Mouse (Mus musculus) layer of hippocampus, adult 9-11 months (tissue): Measurements from ENCODE around the gene Gpr171.
"Not testable (repeated sequence)": the region's sequence is repeated elsewhere in the genome, so short reads cannot be mapped to it uniquely, and the experiment has no call there.

ENCODE experiments used
- DNase-seq: peaks from one replicate; pipeline ENCODE4 v3.0.0; 2022

Gene Gpr171

DNA sequence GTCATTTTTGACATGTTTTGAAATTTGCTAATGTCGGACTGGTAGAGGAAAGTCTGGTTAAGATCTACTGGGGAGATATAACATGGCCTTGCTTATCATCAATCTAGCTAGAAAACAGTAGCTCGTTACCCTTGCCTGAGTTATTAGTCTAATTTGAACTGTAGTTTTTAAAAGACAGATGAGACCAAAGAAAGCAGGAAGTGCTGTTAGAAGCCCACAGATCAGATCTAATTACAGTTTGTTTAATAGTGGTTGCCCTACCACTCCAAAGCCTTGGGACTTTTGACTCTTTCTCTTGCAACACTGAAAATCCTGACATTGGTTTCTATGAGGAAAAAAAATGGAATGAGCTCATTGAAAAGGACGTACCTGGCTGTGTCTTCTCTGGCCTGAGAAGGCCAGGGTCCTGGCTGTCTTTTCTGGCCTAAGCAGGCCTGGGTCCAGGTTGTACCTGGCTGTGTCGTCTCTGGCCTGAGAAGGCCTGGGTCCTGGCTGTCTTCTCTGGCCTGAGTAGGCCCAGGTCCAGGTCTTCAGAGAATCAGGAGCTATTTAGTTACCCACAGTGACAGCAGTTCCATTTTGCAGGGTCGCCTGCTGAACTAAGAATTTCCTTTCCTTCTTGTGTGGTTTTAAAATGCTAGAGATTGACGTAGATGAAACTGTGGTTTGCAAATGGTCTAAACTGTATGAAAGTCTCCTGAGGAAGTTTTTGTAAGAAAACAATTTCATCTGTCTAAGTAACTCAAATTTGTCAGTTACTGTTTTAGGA is at the start of gene Gpr171:
Gene Gpr171, minus strand, starts transcription at position 604 of the 769 bp plus-strand sequence.
- no peak for DNase-seq

DNA sequence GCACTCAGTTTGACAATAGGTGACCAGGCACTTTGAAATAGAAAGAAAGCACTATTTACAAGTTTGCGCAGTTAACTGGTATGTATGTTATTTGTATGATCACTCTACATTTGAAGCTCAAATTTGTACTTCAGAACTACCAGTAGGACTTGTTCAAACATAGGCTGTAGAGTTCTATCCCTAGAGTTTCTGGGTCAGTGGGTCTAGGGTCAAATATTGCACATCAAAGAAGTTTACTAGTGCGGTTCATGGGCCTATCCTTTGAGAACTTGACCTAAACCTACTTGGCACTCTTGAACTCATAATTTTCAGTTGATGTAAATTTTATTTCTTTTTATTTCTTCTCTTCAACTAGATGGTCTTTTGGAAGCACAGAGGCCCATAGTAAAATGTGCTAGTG is 49.0 kb upstream of the Gpr171 start:
- no peak for DNase-seq

DNA sequence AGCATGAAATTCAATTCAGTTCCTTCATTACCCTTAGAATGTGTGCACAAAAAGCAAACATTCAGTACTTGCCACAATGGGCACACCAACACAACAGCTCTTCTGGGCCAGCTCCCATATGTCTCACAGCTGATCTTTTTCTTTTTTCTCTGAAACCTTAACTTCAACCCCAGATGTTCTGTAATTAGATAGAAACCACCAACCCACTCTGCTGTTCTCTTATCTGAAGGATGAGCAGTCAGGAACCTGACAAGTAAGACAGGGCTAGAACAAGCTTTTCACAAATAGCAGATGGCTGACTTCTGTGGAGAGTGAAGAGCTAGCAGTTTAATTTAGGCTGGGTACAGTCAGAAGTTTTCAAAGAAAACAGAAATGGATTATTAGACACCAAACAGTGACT is 48.0 kb upstream of the Gpr171 start:
- DNase-seq, result peak; percentile 38

DNA sequence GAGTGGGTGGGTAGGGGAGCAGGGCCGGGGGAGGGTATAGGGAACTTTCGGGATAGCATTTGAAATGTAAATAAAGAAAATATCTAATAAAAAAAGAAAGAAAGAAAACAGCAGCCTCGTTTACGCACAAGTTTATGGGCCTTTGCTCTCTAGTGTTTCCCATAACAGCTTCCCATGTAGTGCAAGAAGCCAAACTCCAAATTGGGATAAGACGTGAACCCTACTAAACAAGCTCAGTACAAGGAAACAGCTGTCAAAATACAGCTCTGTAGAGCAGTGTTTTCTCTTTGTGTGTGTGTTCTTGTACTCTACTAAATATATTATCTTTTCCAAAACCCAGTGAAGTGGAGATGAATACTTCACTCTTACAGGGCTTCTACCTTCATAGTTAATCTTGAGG is 43.6 kb upstream of the Gpr171 start:
- DNase-seq, result no peak

DNA sequence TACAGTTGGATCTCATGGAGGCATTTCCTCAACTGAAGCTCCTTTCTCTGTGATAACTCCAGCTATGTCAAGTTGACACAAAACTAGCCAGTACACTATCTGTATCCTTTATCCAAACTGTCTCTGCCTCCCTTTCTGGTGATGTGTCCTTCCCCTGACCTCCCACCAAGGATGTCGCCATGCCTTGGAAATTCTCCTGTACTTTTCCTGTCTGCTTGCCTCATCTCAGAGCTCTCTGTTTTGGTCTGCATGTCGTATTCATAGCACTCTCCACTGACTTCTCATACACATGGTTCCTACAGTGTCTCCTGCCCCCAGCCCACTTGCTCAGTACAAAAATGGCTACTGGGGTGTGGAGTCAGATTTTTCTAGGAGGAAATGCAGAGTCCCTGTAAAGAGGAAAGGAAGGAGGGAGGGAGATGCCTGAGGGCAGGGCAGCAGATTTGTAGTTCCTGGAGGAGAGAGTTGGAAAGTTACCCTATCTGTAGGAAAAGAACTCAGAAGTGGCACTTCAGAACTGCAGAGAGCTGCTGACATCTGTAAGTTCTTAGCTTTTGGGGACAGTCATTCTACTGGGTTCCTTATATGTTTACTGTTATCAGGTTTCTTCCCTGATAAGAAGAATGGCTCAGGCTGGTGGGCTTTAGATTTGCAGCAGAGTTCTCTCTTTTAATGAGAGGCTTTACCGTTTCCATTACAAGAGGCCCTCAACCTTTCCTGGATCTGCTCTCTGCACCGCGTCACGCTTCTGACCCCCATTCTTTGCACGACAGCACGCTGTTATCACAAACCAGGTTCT is 40.1 kb upstream of the Gpr171 start:
- DNase-seq, result no peak

DNA sequence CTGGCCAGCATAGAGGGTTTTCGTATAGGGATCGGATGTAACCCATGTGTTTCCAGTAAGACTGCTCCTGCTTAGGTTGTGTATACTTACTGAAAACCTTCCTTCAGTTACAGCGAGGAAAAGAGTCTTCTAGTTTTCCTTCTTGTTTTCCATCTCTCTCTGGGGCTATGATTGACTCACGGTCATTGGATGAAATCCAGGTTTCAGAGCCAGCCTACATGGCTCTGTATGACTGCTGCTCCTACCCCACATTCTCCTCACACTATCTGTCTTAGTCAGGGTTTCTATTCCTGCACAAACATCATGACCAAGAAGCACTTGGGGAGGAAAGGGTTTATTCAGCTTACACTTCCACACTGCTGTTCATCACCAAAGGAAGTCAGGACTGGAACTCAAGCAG is 39.3 kb upstream of the Gpr171 start:
- not testable (repeated sequence) for DNase-seq

DNA sequence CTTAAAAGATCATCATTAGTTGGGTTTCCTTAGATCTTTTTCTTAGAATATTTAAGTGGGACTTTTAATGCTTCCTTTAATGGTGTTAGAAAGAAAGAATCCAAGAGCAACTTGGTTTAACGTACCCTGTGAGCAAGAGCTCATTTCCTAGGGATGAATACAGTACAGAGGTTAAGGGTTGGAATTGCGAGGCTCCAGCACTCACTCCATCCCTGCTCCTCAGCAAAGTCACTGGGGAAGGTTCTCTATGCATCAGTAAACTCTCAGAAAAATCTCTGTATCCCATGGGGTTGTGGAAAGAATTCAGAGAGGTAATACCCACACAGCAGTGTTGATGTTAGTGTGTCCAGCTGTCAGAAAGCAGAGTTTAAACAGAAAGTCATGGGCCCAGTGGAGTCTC is 38.5 kb upstream of the Gpr171 start:
- no peak for DNase-seq

DNA sequence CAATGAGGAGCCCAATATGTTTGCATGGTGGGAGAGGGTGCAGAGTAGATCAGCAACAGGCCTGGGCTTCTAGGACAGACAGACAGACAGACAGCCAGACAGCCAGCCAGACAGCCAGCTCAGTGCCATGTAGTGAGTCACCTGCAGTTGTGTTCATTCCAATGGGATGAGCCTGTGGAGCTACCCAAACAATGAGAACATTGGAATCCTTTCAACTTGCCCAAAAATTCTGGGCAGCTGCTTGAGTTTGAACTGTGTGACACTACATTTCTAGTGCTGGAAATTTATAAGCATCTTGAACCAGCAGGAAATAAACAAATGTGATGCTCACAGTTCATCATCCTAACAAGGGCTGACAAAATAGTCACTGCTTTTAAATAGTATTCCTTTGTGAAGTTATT is 38.0 kb upstream of the Gpr171 start:
- no peak for DNase-seq

DNA sequence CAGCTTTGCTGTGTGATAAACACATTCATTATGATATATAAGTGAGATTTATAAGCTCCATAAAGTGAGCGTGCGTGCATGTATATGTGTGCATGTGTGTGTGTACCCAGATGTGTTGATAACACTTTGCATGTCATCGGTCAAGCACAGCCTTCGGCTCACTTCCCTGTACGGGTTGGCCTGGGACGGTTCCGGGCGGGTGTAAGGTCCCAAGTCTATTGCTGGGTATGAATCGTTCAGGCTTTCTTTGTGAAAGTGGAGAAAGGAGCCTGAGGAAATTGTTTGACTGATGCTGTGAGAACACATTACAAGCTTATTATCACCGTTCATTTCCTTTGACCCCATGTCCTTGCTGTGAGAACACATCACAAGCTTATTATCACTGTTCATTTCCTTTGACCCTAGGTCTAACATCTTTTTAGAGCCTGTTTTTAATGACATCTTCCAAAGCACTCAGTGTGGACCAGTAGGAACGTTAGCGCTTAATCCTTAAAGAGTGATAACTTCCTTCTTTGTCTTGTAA is 37.4 kb upstream of the Gpr171 start:
- DNase-seq, result no peak

DNA sequence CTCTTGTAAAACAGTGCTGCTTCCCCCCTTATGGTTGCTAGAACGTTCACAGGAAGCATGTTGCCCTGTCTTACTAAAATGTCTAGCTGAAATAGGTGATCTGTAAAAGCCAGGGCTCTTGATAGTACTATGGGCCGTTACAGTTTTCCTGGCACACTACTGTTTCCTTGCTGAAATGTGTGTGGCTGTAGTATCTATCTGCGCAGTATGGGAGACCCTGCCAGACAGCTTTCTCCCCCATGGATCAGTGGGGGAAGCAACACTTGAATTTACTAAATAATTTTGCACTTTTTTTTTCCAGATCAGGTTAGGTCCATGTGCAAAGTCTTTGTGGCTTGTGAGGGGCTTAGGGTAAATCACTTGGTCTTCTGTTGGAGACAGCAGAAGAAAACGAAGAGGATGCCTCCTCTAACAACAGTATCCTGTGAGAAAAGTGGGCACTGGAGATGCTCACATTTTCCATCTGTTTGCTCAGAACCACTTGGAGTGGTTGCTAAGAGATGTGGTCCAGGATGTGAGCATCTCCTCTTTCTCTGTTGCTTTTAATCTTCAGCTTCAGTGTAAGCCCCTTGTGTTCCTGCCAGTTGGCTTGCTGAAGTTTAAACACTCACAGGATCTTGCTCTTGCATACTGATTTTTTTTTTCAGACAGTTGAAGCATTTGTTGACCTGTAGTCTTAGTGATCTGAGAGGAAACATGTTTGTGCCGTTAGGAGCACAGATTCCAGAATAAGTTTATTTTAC is 34.5 kb upstream of the Gpr171 start:
- DNase-seq, result peak; percentile 23

DNA sequence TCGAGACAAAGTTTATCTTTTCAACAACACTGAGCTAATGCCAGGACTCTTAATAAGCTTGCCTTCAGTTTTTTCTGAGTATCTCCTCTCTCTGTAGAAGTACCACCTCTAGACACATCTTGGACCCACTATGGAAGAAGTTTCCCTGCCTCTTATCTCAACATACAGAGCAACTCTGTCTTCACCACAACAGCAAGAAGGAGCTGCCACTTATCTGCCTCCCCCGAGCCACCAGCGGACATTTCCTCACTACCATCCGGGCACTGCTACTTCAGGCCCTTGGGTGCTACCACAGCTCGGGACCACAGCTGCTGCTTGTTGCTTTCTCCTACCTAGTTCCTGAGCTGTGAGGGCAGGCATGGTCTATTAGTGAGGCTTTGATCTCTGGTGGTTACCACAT is 31.6 kb upstream of the Gpr171 start:
- DNase-seq, result no peak

DNA sequence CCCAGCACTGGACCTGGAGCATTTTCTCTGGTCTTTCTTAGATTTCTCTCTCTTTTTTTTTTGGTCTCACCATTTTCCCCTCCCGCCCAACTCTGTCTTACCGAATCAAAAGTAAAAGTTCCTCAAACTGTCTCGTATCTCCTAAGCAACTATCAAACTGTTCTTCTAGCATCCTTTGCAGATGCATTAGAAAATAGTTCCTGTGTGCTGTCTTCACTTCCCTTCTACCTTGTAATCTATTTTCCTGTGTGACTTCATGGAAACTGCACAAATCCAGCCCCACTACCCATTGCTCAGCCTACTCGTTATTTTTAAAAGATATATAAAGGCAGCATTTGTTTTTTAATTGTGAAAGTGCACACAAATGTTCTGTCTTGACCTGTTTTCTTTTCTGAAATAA is 30.3 kb upstream of the Gpr171 start:
- no peak for DNase-seq

DNA sequence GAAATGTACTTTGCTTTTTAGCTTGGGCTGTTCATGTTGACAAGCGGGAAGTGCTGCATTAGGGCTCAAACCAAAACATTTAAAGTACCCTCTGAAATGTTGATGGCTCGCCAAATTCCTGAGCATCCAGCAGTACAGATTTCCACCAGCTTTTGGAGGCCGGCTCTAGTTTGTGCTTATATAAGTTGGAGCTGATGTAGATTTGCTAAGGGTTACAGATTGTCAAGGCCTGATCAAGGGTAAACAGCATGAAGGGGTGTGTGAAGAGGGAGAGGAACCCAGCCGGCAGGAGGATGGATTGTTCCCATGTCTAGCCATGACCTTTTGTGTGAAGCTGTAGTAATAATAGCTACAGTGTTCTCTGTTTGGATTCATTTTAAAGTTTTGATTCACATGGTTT is 29.5 kb upstream of the Gpr171 start:
- DNase-seq, result no peak

DNA sequence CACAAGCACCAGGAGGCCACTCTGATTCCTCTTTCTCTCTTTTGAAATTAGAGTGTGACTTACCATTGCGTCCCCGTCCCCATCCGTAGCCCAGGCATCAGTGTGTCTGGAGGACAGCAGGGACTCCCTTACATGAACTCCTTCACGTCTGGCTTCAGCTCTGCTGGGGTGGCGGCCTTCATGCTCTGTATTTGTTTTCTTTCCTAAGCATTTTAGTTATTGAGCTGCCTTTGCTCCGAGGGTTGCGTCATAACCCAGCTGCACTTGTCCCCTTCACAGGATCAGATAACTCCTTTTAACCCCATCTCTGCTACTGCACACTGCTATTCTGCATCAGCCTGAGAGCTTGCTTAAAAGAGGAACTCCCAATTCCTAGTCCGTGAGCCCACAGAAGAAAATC is 28.8 kb upstream of the Gpr171 start:
- peak; percentile 14 for DNase-seq

DNA sequence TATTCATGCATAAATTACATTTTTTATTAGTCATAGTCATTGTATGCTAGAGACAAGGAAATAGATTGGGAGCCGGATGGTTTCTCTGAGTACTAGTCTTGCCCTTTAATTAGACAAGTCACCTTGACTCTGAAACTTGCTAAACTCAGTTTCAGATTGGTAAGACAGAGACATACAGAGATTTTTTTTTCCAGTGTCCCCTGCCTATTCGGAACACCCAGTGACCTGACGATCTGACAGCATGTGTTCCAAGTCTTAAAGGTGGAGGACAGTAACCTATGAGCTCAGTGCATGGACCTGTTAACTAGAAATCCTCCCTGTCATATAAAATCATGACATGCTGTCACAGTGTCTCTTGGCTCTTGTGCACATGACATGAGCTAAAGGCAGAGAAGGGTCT is 27.9 kb upstream of the Gpr171 start:
- no peak for DNase-seq

DNA sequence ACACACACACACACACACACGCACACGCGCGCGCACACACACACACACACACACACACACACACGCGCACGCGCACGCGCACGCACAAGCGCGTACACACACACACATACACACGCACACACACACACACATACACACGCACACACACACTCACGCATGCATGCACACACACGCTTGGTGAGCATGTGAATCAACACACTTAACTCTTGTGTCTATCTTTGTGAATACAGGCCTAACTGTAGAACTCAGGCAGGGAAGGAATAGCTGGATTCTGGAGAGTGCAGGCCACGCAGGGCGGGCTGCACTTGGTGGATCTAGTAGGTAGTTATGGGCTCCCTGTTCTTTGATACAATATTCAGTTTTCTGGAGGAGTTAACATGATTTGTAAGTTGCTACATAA is 27.1 kb upstream of the Gpr171 start:
- no peak for DNase-seq

DNA sequence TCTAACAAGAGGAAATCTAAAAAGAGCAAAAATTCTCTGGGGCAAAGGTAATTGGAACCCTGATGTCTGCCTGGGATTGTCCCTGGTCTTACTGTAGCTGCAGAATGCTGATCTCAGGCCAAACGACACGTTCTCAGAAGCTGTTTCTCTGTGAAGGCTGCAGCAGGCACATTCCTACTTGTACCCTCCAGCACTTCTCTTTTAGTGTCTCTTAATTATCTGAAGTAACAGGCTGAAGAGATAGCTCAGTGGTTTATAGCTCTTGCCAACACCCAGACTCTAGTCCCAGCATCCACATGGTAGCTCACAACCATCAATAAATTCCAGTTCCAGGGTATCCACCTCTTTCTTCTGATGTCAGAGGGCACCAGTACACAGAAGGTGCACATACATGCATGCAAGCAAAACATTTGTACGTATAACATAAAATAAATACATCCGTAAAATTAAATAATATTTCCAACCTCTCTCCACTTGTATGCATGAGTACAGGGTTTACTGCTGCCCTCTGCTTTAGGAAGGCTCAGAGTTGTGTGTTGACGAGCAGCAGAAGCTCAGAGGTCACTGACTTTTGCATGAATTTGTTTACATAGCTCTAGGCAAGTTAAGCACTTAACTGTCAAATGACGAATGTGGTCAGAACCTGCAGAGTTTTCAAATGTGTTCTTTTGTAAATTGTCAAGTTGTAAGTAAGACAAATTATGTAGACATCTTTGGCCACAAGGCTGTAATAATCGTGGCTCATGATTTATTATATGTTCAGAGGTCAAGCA is 24.3 kb upstream of the Gpr171 start:
- DNase-seq, result no peak

DNA sequence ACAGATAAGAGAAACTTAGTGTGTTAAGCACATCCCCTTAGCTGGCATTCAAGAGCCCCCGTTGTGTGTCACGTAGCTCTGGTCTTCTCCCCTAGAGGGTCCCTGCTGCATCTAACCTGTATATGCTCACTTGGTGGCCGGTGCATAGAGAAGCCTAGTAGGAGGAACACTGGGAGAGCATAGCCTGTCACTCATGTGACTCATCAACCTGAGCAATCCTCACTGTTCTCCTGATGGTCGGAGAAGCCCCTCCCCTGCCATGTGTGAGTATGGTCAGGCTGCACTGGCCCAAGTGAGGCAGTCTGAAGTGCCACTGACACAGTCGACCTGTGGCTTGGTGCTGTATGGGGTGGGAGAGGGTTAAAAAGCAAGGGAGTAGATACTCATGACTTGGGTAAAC is 23.4 kb upstream of the Gpr171 start:
- DNase-seq, result no peak

DNA sequence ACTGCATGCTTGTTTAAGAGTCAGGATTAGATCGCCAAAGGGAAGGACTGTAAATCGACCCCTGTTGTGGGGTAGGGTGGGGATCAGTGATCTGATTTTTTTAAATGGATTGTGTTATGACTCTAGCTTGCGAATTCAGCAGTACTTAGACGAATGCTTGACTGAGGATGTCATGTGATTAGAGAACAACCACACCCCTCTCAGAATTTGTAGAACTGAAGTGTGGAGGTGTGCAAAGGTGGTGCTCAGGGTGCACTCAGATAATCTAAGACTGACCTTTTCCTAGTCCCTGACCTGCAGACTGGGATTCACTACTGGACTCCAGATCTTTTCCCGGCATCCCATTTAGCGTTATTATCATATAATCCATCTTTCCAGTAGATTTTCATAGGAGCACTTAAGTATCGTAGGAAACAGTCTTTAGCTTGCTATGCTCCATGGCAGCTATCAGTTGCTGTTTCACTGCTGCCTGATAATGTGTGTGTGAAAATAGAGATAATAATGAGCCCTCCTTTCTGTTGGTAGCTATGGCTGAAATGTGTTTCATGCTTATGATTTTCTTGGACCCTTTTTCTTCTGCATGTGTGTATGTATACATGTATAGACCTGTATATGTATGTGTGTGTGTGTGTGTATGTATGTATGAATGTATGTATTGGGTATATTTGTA is 20.3 kb upstream of the Gpr171 start:
- no peak for DNase-seq

DNA sequence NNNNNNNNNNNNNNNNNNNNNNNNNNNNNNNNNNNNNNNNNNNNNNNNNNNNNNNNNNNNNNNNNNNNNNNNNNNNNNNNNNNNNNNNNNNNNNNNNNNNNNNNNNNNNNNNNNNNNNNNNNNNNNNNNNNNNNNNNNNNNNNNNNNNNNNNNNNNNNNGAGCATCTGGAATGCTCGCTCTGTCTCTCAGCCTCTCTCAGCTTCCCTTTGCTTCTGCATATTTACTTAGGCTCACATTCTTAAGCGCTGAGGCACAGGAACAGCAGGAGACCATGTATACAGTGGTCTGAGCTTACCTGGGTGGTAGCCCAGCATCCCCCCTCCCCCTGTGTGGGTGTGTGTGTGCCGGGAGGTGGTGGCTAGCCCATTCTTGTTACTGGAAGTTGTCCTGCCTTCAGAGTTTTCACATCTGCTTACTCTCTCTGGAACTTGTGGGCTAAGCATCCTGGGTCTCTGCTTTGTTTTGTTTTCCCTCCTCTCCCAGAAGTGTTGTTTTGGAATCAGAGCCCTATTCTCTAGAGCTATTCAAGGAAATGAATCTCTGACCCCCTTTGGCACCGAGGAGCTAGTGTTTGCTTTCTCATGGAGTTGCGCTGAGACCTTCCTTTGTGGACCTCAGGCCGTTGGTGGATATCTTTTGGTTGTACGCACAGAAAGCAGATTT is 19.6 kb upstream of the Gpr171 start:
- DNase-seq, result no peak

DNA sequence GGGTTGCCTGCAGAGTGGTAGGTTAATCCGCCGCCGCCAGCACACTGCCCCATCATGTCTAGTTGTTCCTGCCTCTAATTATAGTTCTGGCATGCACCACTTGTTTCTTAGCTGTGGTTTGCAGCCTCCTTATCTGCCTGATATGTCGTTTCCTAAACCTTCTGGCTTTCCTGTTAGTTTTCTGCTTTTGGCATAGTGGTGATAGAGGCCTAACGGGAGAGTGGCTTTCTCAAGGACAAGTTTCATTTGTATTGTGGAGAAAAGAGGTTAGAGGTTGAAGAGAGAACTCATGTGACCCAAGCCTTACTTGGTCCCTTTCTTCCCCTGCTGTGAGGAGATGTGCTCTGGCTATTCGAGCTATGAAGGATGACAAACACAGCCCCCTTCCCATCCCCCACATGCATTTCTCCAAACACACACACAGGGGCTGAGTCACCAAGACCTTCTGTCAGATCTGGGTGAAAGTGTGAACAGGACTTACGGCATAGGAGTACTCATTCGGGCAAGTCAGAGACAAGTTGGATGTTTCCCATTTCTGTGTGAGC is 12.4 kb upstream of the Gpr171 start:
- no peak for DNase-seq
